Mouse (Mus musculus) liver, postnatal 0 days (tissue): ENCODE results near the gene Gtf2ird1.
"Not testable (repeated sequence)": the region's sequence is repeated elsewhere in the genome, so short reads cannot be mapped to it uniquely, and the experiment has no call there.

Experiments used
- CTCF ChIP-seq: sonication (generic); IDR thresholded peaks from 2 replicates; pipeline ENCODE4 v1.5.1; 2016; ENCODE audit warnings: antibody characterized with exemption, low read depth
- EP300 ChIP-seq: IDR thresholded peaks from 2 replicates; pipeline ENCODE4 v1.6.1; 2016; ENCODE audit warnings: antibody characterized with exemption, low read depth, mild to moderate bottlenecking

DNA sequence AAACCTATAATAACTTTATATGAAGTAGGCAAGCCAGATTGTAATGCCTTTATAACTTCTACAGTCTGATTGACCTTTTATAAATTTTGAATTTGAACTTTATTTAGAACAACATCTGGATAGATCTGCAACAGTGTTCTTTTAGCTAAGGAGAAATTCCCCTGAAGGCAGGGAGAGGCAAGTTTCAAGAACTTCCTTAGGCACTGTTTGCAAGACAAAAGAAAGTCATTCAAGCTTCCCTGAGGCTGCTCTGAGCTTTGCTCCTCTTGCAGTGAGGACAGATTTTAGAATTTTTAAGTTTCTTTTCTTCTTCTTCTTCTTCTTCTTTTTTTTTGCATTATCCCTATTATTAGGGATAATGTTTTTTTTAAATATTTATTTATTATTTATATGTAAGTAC lies 22.4 kb upstream of the Gtf2ird1 start:
- TF ChIP-seq CTCF, EP300: not testable (repeated sequence)
